Mouse (Mus musculus): Measurements from ENCODE around the gene Dusp8. TPM values are rescaled to one million over a fixed set of nuclear protein-coding genes. Genes with fewer than 3 reads are reported as not detected.

The Dusp8 gene
- polyA plus RNA-seq, 1 experiment from 2014 or later, result 2.9 TPM

DNA sequence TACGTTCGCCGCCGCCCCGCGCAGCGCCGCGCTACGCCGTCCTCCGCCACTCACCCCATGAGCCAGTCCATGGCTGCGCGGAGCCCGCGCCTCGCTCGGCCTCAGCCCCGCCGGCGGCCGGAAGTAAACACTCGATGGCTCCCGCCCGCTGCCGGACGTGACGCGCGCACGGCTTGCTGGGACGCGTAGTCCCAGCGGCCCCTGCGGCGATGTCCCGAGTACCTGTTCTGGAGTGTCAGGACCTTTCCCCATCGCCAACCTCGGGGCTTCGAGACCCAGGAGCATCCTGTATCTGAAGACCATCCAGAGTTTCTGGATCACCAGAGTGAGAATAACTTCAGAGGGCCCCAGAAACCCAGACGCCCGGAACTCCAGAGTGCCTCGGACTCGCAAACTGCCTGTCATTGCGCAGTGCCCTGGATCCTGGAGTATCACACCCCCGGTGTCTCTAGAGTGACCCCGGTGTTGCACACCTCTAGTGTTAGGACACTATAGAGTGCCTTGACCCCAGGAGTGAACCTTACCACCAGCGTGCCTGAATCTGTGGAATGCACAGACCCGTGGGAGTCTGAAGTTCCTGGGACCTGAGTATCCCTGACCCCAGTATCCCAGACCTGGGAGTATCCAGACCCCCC, 34.6 kb downstream of the Dusp8 start, which contains the start of gene Mob2:
Gene Mob2, minus strand, starts transcription at position 135 of the 635 bp plus-strand sequence.
- peaks cover 33% of the 10 kb centered on the region for H3K4me1 ChIP-seq
- H3K4me3 ChIP-seq (replicated peaks), result peak within 1 kb of the TSS; percentile 99
- peak; percentile 95 for ATAC-seq (replicated peaks; ENCODE audit: low FRiP score)
- peaks cover 10% of the 10 kb centered on the region; the same call in 1 of the 2 replicates for H3K27me3 ChIP-seq
- peak within 1 kb of the TSS; percentile 89 for H3K9ac ChIP-seq
- under 1% methylated on average over 49 of the region's 49 CpGs for WGBS
- no peaks in the 10 kb centered on the region for H3K9me3 ChIP-seq (replicated peaks)
- peak within 1 kb of the TSS; percentile 88 for H3K4me2 ChIP-seq
- peak within 1 kb of the TSS; percentile 82 for H3K27ac ChIP-seq
- H3K36me3 ChIP-seq, result peaks cover 18% of the 10 kb centered on the region; the same call in 1 of the 2 replicates

DNA sequence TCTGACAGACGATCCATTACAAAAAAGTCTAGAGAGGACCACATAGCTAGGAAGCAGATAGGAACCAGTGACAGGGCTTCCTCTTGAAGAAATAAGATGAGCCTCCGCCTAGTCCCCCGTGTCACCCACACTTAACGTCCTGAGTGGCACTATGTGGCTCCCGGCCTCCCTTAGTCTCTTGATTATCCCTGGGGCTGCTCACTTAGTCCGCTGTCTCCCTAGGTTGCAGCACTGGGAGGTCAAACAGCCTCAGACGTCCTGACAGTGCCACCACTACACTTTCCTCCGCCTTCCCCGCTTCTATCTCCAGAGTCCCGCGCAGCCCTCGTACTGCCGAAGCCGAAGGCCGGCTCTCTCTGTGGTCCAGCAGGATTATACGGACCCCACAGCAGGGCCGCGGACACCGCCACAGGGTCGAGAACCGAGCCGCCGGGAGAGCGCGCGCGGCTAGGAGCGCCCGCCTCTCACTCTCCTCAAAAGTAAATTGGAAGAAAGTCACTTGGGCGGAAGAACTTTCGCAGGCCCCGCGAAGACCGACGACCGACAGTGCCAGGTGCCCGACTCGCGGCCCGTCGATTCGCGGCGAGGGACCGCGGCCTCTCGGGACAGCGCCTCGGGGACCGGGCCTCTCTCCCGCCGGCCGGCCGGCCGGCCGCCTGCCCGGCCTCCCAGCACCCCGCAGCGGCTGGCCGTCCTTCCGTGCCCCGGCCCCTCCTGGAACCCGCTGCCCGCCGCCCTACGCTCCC, 35.3 kb downstream of the Dusp8 start:
- peak; percentile 52 for ATAC-seq (replicated peaks; ENCODE audit: low FRiP score)
- Histone ChIP-seq H3K9me3 (replicated peaks) (no peaks in the 10 kb centered on the region), H3K4me2 (peak overlapping the region; percentile 88), H3K27me3 (peaks cover 3% of the 10 kb centered on the region; the same call in 1 of the 2 replicates), H3K9ac (peak overlapping the region; percentile 89), H3K4me3 (replicated peaks) (peak overlapping the region; percentile 99), H3K27ac (peak overlapping the region; percentile 82), H3K4me1 (peaks cover 33% of the 10 kb centered on the region), H3K36me3 (peaks cover 21% of the 10 kb centered on the region)
- 1% methylated on average over 66 of the region's 66 CpGs for WGBS

DNA sequence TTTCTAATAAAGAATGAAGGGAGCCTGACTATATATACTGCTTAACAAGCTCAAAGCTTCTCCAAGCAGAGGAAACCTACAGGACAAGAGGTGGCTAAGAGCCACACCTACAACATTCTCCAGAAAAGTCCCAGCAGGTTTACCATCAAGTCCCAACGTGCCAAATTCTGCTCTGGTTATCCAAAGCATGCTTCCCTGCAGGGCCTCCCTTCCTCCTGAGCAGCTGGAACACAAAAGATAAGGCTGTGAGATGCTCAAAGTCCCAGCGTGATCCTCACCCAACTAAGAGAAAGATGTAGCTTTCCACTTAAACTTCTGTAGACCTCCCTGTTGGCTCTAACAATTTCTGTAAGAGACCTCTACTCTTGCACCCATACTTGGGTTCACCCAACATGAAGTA, 36.6 kb downstream of the Dusp8 start:
- H3K36me3 ChIP-seq, result peaks cover 29% of the 10 kb centered on the region
- H3K4me3 ChIP-seq (replicated peaks), result no peak overlapping the region
- no peaks in the 10 kb centered on the region for H3K27me3 ChIP-seq
- H3K27ac ChIP-seq, result no peak overlapping the region
- H3K9me3 ChIP-seq (replicated peaks), result no peaks in the 10 kb centered on the region
- 79% methylated on average over 2 of the region's 2 CpGs for WGBS
- ATAC-seq (replicated peaks; ENCODE audit: low FRiP score), result no peak
- no peak overlapping the region for H3K9ac ChIP-seq
- H3K4me2 ChIP-seq, result no peak overlapping the region
- peaks cover 33% of the 10 kb centered on the region for H3K4me1 ChIP-seq

DNA sequence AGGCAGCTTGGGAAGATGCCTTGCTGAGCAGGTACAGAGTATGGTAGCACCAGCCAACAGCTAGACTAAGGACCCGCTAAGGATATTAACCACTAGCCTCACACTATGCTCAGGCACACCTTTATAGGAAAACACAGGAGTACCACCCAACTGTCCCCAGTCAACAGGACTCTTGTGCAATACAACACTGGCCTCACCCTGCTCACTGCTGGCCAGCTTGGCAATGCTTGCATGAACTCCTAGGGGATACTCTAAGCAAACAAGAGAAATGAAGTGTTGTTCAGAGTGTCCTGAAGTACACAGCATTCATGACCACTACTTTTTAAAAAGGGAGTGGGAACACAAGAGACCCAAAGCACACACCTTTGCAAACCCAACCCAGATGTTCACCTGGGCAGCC, 38.5 kb downstream of the Dusp8 start:
- Histone ChIP-seq H3K9me3 (replicated peaks) (no peaks in the 10 kb centered on the region), H3K36me3 (peaks cover 36% of the 10 kb centered on the region), H3K4me3 (replicated peaks) (no peak overlapping the region), H3K4me2 (no peak overlapping the region), H3K9ac (no peak overlapping the region), H3K4me1 (peaks cover 33% of the 10 kb centered on the region), H3K27ac (0 out of 2 replicates have a peak overlapping the region, but pooled peaks have one; percentile 22), H3K27me3 (no peaks in the 10 kb centered on the region)
- ATAC-seq (replicated peaks; ENCODE audit: low FRiP score), result no peak
- 93% methylated on average over 1 of the region's 1 CpGs for WGBS

DNA sequence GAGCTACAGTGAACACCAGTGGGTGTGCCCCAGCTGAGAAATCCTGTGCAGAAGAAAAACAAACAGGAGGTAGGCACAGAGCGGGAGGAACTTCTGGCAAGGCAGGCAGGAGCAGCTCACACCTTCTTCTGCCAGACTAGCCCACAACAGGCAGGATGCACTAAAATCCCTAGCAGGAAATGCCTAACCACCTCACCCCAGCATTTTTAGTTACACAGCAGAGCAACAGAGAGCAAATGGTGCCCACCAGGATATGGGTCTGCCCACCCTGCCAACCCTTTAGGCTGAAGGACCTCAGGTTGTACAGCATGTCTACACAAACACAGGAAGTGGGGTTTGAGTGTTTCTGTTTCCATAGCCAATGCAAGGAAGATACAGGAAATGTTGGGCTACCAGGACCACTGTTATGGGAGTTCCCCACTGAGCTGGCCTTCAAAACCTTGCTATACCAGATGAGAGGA, 39.0 kb downstream of the Dusp8 start:
- 0 out of 2 replicates have a peak overlapping the region, but pooled peaks have one; percentile 22 for H3K27ac ChIP-seq
- H3K36me3 ChIP-seq, result peaks cover 36% of the 10 kb centered on the region
- no peak overlapping the region for H3K4me3 ChIP-seq (replicated peaks)
- H3K9ac ChIP-seq, result no peak overlapping the region
- peaks cover 32% of the 10 kb centered on the region for H3K4me1 ChIP-seq
- WGBS, result 56% methylated on average over 1 of the region's 1 CpGs
- no peaks in the 10 kb centered on the region for H3K27me3 ChIP-seq
- ATAC-seq (replicated peaks; ENCODE audit: low FRiP score), result no peak
- H3K4me2 ChIP-seq, result no peak overlapping the region
- H3K9me3 ChIP-seq (replicated peaks), result no peaks in the 10 kb centered on the region

DNA sequence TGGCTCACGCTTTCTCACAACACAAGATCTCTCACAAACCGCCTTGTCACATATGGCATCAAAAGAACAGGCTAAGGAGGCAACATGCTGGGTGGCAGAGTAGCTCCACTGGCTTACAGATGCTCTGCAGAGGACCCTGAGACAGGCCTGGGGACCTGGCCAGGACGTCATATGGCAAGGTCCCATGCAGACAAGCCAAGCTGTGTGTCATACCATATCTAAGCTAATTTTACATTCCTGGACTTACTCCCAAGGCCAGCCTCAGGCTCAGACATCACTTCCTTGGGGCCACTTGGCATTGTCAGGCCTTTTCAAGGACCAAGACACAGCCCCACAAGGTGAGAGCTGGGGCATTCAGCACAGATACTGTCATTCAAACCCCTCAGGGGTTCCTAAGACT, 40.2 kb downstream of the Dusp8 start:
- no peaks in the 10 kb centered on the region for H3K9me3 ChIP-seq (replicated peaks)
- H3K27ac ChIP-seq, result no peak overlapping the region
- no peak overlapping the region for H3K9ac ChIP-seq
- ATAC-seq (replicated peaks; ENCODE audit: low FRiP score), result no peak
- H3K36me3 ChIP-seq, result peaks cover 38% of the 10 kb centered on the region
- peaks cover 26% of the 10 kb centered on the region for H3K4me1 ChIP-seq
- no peak overlapping the region for H3K4me2 ChIP-seq
- WGBS, result 94% methylated on average over 3 of the region's 3 CpGs
- no peak overlapping the region for H3K4me3 ChIP-seq (replicated peaks)
- H3K27me3 ChIP-seq, result no peaks in the 10 kb centered on the region

DNA sequence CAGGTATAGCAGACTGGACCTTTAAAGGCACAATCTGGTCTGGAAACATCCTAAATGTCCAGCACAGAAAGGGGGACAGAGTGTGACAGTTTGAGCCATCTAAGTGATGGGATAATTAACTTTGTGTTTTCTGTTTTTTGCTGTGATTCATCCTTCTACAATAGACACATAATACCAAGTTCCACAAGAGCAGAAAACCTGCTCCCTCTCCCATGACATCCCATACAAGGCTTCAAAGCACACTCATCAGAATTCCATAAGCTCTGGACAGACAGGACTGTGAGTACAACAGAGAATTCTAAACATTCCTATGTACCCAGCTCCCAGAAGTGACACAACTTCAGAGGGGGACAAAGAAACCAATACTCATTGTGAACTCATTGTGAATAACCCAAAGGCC, 45.1 kb downstream of the Dusp8 start:
- Histone ChIP-seq H3K9me3 (replicated peaks) (no peaks in the 10 kb centered on the region), H3K27ac (no peak overlapping the region), H3K36me3 (peaks cover 22% of the 10 kb centered on the region), H3K4me3 (replicated peaks) (no peak overlapping the region), H3K9ac (no peak overlapping the region), H3K4me1 (no peaks in the 10 kb centered on the region), H3K4me2 (no peak overlapping the region), H3K27me3 (no peaks in the 10 kb centered on the region)
- ATAC-seq (replicated peaks; ENCODE audit: low FRiP score), result no peak

DNA sequence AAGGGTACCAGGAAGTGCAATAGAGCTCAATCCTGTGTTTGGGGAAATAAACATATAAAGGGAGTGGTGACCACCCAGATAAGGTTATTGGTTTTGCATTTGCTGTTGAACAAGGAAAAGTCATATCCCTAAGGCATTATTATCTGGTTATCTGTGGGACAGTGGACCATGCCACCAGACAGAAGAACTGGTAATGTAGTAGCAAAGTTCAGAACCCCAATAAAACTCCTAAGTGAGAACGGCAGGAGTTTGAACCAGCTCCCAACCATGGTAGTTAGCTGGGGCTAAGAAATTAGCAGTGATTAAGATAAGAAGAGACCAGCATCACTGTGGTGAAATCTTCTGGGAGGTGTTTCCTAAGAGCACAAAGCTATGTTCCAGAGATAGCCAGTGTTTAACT, 49.7 kb downstream of the Dusp8 start:
- no peaks in the 10 kb centered on the region for H3K27me3 ChIP-seq
- no peak overlapping the region for H3K9ac ChIP-seq
- WGBS, result 43% methylated on average over 1 of the region's 1 CpGs
- H3K4me2 ChIP-seq, result no peak overlapping the region
- peaks cover 4% of the 10 kb centered on the region; the same call in 1 of the 2 replicates for H3K4me1 ChIP-seq
- no peak for ATAC-seq (replicated peaks; ENCODE audit: low FRiP score)
- no peak overlapping the region for H3K27ac ChIP-seq
- H3K4me3 ChIP-seq (replicated peaks), result no peak overlapping the region
- H3K9me3 ChIP-seq (replicated peaks), result no peaks in the 10 kb centered on the region
- H3K36me3 ChIP-seq, result peaks cover 4% of the 10 kb centered on the region; the same call in 1 of the 2 replicates

DNA sequence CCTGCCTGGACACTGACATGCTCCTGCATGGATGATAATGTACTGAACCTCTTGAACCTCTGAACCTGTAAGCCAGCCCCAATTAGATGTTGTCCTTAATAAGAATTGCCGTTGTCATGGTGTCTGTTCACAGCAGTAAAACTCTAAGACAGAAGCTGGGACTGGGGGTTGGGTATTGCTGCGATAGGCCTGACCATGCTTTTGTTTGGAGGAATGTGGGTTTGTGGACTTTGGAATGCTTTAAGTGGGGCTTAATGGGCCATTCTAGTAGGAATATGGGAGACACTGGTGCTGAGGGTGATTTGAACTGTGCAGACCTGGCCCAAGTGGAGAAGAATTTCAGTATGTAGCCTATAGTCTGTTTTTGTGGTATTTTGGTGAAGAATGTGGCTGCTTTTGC, 50.3 kb downstream of the Dusp8 start:
- H3K4me2 ChIP-seq, result no peak overlapping the region
- H3K4me1 ChIP-seq, result peaks cover 4% of the 10 kb centered on the region; the same call in 1 of the 2 replicates
- no peak overlapping the region for H3K4me3 ChIP-seq (replicated peaks)
- H3K9me3 ChIP-seq (replicated peaks), result no peaks in the 10 kb centered on the region
- no peak overlapping the region for H3K27ac ChIP-seq
- WGBS, result 52% methylated on average over 2 of the region's 2 CpGs
- H3K36me3 ChIP-seq, result 0 out of 2 replicates have a peak, but pooled peaks cover 2% of the 10 kb centered on the region
- no peak overlapping the region for H3K9ac ChIP-seq
- H3K27me3 ChIP-seq, result no peaks in the 10 kb centered on the region
- ATAC-seq (replicated peaks; ENCODE audit: low FRiP score), result no peak

DNA sequence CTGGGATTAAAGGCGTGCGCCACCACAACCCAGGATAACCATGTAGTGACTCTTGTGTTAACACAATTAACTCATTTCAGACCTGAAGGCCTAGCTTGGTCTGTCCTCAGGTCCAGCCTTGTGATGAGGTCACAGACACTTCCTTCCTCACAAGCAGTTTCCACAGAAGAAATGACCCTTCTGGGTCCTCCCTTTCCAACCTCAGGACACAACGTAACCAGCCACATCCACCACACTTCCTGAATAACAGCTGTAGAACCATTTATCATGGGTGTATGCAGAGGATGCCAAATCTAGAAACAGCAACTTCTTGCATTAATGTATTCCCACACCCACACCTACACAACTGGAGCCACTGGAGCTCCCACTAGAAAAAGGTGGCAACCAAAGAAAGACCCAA, 54.9 kb downstream of the Dusp8 start:
- Histone ChIP-seq H3K9me3 (replicated peaks) (no peaks in the 10 kb centered on the region), H3K4me2 (no peak overlapping the region), H3K4me1 (peaks cover 4% of the 10 kb centered on the region; the same call in 1 of the 2 replicates), H3K4me3 (replicated peaks) (no peak overlapping the region), H3K36me3 (no peaks in the 10 kb centered on the region), H3K27me3 (no peaks in the 10 kb centered on the region), H3K27ac (no peak overlapping the region), H3K9ac (no peak overlapping the region)
- WGBS, result 78% methylated on average over 3 of the region's 3 CpGs
- no peak; the same call in 1 of the 2 replicates for ATAC-seq (replicated peaks; ENCODE audit: low FRiP score)

DNA sequence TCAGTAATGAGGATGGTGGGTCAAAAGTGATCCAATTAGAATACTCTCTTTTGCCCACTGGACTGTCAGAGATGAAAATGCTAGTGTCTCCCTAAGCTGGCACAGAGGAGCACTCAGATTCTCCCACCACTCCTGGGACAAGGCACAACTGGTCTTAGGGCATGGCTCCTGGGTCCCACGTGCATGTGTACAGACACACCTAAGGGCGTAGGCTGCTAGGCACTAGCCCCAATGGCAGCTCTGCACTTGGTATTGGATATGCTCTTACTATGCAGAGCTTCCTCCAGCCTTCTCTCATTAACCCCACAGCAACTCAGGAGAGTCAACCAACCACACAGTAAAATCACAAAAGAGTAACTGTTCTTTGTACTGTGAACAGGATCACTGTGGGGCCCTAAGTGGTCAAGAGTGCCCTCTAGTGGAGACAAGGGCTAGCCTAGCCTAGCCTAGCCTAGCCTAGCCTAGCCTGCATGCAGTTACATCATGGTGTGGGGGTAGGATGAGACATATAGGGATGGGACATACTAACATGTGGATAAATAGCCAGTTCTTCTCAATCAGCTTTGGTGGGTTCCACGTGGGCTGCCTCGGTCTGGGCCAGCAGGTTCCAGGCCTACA, 58.0 kb downstream of the Dusp8 start:
- Histone ChIP-seq H3K9me3 (replicated peaks) (no peaks in the 10 kb centered on the region), H3K9ac (no peak overlapping the region), H3K27me3 (no peaks in the 10 kb centered on the region), H3K27ac (no peak overlapping the region), H3K4me2 (no peak overlapping the region), H3K36me3 (no peaks in the 10 kb centered on the region), H3K4me1 (0 out of 2 replicates have a peak, but pooled peaks cover 4% of the 10 kb centered on the region), H3K4me3 (replicated peaks) (no peak overlapping the region)
- WGBS, result 73% methylated on average over 4 of the region's 4 CpGs
- 0 out of 2 replicates have a peak, but pooled peaks have one; percentile 43 for ATAC-seq (replicated peaks; ENCODE audit: low FRiP score)

All from kidney, embryonic 15.5 days (tissue).